Mouse (Mus musculus) left cerebral cortex, postnatal 36 days (tissue): ENCODE data around the gene Prss22. TPM values are rescaled to one million over a fixed set of nuclear protein-coding genes. Genes with fewer than 3 reads are reported as not detected.
"Not testable (repeated sequence)": the region's sequence is repeated elsewhere in the genome, so short reads cannot be mapped to it uniquely, and the experiment has no call there.

ENCODE experiments used
- DNase-seq, 2 experiments: peaks; one replicate each; pipeline ENCODE4 v3.0.0; 2021 to 2022; ENCODE audit warnings: low spot score in 2 of 2, mixed read lengths in 1 of 2
- intact Hi-C: fragments of 180-260 bp; cut with DNase I; formaldehyde crosslinking; loops from one replicate; pipeline ENCODE4 v1.15.1; 2025
- microRNA-seq: library from miRNA; unstranded; fragments of <30 nt; microRNA quantifications from one replicate; pipeline ENCODE4 v1.2.0, GENCODE M21; 2022
- total RNA-seq, 2 experiments: library from RNA; stranded (reverse); gene quantifications; 2 replicates each; pipeline ENCODE4 v1.2.3; 2021

The Prss22 gene
- total RNA-seq, 2 experiments from 2014 or later = 1.2 to 1.8 TPM

- intact Hi-C loops = loop anchor here (1.0 to 2.0 kb wide), 2 partner anchors 86 to 105 kb away; no protein-coding TSS in a partner anchor
- DNase-seq = peak; percentile 75 to 78
Observed at GRCm38 (mm10) chr17:23960084-23960738, 37.7 kb downstream of the Prss22 start.

- intact Hi-C loops = no loop called here
- DNase-seq = no peak
Observed at GRCm38 (mm10) chr17:23955174-23955573, 42.7 kb downstream of the Prss22 start, which contains the start of gene Sbpl. Gene Sbpl, minus strand, starts transcription at chr17:23955274.

DNA sequence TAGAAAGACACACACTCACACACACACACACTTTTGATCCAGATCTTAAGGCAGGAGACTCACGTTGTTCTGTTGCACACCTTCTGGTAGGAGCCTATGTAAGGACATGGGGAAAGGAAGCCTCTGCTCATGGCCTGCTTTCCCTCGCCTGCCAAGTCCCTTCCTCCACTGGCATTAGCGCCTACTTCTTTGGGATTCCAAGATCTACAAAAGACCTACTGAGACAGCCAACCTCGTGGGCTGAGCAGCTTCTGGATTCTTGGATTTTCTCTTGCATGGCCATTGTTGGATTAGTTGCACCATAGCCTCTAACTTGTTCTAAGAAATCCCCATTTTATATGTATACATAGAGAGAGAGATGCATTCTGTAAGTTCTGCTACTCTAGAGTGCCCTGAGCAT lies 47.1 kb downstream of the Prss22 start:
- DNase-seq, intact Hi-C loops: not testable (repeated sequence)

GRCm38 (mm10) chr17:23949068-23949467 lies 48.8 kb downstream of the Prss22 start:
- DNase-seq = no peak

GRCm38 (mm10) chr17:23947486-23947885 lies 50.4 kb downstream of the Prss22 start:
- intact Hi-C loops, DNase-seq: not testable (repeated sequence)

More at GRCm38 (mm10) chr17:23949068-23949467, 48.8 kb downstream of the Prss22 start:
- intact Hi-C loops = no loop called here

Small RNA genes within 50 kb of the gene (microRNA-seq; reads per million reads assigned to microRNA genes)
- not detected for gene Gm27700

Other genes starting within 250 kb of the Prss22 start
- gene Flywch1, start 226.5 kb downstream of the Prss22 start, total RNA-seq = 100 to 1,000 TPM; 354 to 411 TPM
- gene Flywch2, start 212.0 kb downstream of the Prss22 start, total RNA-seq = 10 to 100 TPM; 11.4 to 16.2 TPM
- 100 to 1,000 TPM; 420 to 743 TPM for gene Srrm2, start 207.6 kb downstream of the Prss22 start, total RNA-seq
- 100 to 1,000 TPM; 330 to 406 TPM for gene Elob, start 169.0 kb downstream of the Prss22 start, total RNA-seq
- gene Prss33, start 162.0 kb downstream of the Prss22 start, total RNA-seq = not detected
- not detected for gene Prss32, start 154.2 kb downstream of the Prss22 start, total RNA-seq
- 1 to 10 TPM; 1.5 to 1.6 TPM for gene Prss41, start 153.9 kb downstream of the Prss22 start, total RNA-seq
- gene Prss21, start 130.0 kb downstream of the Prss22 start, total RNA-seq = not detected
- gene Dcpp1, start 117.2 kb downstream of the Prss22 start, total RNA-seq = not detected
- gene Dcpp2, start 117.2 kb downstream of the Prss22 start, total RNA-seq = not detected
- gene Dcpp3, start 80.6 kb downstream of the Prss22 start, total RNA-seq = not detected
- not detected for gene Sbp, start 56.4 kb downstream of the Prss22 start, total RNA-seq
- not detected for gene Sbpl, start 42.8 kb downstream of the Prss22 start, total RNA-seq
- gene Prss30, start 17.5 kb downstream of the Prss22 start, total RNA-seq = under 1 TPM; 0.20 to 0.68 TPM
- not detected for gene Prss27, start 40.0 kb upstream of the Prss22 start, total RNA-seq
- gene Kctd5, start 75.4 kb upstream of the Prss22 start, total RNA-seq = 10 to 100 TPM; 23.6 to 24.8 TPM
- 100 to 1,000 TPM; 107 to 110 TPM for gene Pdpk1, start 152.8 kb upstream of the Prss22 start, total RNA-seq
- 10 to 100 TPM; 29.1 to 29.5 TPM for gene Amdhd2, start 165.7 kb upstream of the Prss22 start, total RNA-seq
- gene Atp6v0c, start 171.6 kb upstream of the Prss22 start, total RNA-seq = 1,000 to 10,000 TPM; 1,241 to 1,448 TPM
- 10 to 100 TPM; 64.4 to 65.5 TPM for gene Tbc1d24, start 207.5 kb upstream of the Prss22 start, total RNA-seq
- 10 to 100 TPM; 10.0 to 10.4 TPM for gene Ntn3, start 211.4 kb upstream of the Prss22 start, total RNA-seq
- gene Tedc2, start 222.8 kb upstream of the Prss22 start, total RNA-seq = 10 to 100 TPM in 1 of 2 experiments, 1 to 10 TPM in 1; 9.4 to 14.2 TPM